Mouse (Mus musculus) neural tube, embryonic 14.5 days (tissue): ENCODE measurements at regions not wholly inside any gene's neighbourhood (a gene's known extent, or its start where the extent isn't known, plus 50 kb on each side); places are given as distances from the start of the nearest gene placed in this dataset.
A peak's percentile ranks its signal among the peaks of the same experiment; 100 is the strongest.

Source experiments
- ATAC-seq: fragments of 200-750 bp; cut with Nextera tagmentation; 2 replicates; pipeline ENCODE4 v1.8.0; 2017; ENCODE audit warnings: low read depth, mild to moderate bottlenecking, moderate TSS enrichment, moderate library complexity
- H3K27ac ChIP-seq: fragments of 300-500 bp; sonication (generic); 2 replicates; pipeline ENCODE4 v1.5.1; 2014; ENCODE audit warnings: low read depth, mild to moderate bottlenecking, control low read depth, low read length, moderate library complexity, mixed read lengths
- H3K27me3 ChIP-seq: fragments of 300-500 bp; sonication (generic); 2 replicates; pipeline ENCODE4 v1.6.1; 2014; ENCODE audit warnings: low read length; ENCODE audit not compliant: control insufficient read depth, insufficient read depth
- H3K36me3 ChIP-seq: fragments of 300-500 bp; sonication (generic); 2 replicates; pipeline ENCODE4 v1.6.1; 2014; ENCODE audit warnings: low read length, mixed read lengths; ENCODE audit not compliant: control insufficient read depth, insufficient read depth
- H3K4me1 ChIP-seq: fragments of 300-500 bp; sonication (generic); 2 replicates; pipeline ENCODE4 v1.6.1; 2014; ENCODE audit warnings: low read length; ENCODE audit not compliant: control insufficient read depth, insufficient read depth
- H3K4me2 ChIP-seq: fragments of 300-500 bp; sonication (generic); 2 replicates; pipeline ENCODE4 v1.6.1; 2014; ENCODE audit warnings: mild to moderate bottlenecking, low read depth, low read length, control low read depth
- H3K4me3 ChIP-seq: fragments of 300-500 bp; sonication (generic); 2 replicates; pipeline ENCODE4 v1.5.1; 2014; ENCODE audit warnings: low read depth, low read length, control low read depth, mixed read lengths
- H3K9ac ChIP-seq: fragments of 300-500 bp; sonication (generic); replicated peaks from 2 replicates; pipeline ENCODE4 v1.6.1; 2014; ENCODE audit warnings: low read depth, mild to moderate bottlenecking, control low read depth, low read length, mixed read lengths
- H3K9me3 ChIP-seq: fragments of 300-500 bp; sonication (generic); 2 replicates; pipeline ENCODE4 v1.6.1; 2016; ENCODE audit warnings: low read length; ENCODE audit not compliant: control insufficient read depth
- WGBS: fragments of 180-500 bp; shearing (Covaris S2); extraction: QIAGEN DNeasy Blood & Tissue Kit; methylation state at CpG from one replicate; pipeline ENCODE4 v1.1.7; 2014; 5-methylcytosine and 5-hydroxymethylcytosine counted together

DNA sequence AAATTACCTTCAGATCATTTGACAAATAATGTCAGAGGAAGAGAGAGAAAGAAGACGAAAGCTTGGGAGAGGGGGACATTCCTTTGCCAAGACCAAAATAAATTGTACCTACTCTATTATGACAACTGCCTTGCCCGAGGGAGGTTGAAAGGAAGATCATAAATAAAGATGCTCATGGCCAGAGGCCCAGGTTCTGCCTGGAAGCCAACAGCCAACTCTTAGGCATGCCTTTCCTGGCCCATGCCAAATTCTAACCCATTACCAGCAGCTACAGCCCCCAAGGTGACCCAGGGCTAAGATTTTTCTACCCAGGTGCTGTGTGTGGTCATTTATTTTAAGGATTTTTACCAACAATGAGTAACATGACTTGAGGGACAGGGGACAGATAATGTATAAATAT lies 54.9 kb downstream of the Cbln1 start:
- H3K4me3 ChIP-seq: no peak overlapping the region
- no peak overlapping the region for H3K9ac ChIP-seq
- H3K27ac ChIP-seq: no peak overlapping the region
- H3K9me3 ChIP-seq: no peaks in the 10 kb centered on the region
- 61% methylated on average over 2 of the region's 2 CpGs for WGBS
- ATAC-seq: no peak
- H3K4me1 ChIP-seq: no peaks in the 10 kb centered on the region
- no peaks in the 10 kb centered on the region for H3K36me3 ChIP-seq
- no peak overlapping the region for H3K4me2 ChIP-seq
- H3K27me3 ChIP-seq: no peaks in the 10 kb centered on the region

DNA sequence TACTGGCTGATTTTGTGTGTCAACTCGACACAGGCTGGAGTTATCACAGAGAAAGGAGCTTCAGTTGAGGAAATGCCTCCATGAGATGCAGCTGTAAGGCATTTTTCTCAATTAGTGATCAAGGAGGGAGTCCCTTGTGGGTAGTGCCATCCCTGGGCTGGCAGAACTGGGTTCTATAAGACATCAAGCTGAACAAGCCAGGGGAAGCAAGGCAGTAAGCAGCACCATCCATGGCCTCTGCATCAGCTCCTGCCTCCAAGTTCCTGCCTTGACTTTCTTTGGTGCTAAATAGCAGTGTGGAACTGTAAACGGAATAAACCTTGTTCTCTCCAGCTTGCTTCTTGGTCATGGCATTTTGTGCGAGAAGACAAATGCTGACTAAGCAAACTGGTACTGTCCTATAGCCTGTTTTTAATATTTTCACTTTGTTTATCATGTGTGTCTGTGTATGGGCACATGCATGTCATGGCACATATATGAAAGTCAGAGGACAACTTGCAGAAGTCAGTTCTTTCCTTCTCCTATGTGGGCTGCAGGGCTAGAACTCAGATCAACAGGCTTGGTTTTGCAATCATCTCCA lies 57.3 kb downstream of the Cbln1 start:
- H3K27me3 ChIP-seq: no peaks in the 10 kb centered on the region
- H3K36me3 ChIP-seq: no peaks in the 10 kb centered on the region
- no peak overlapping the region for H3K9ac ChIP-seq
- H3K4me2 ChIP-seq: no peak overlapping the region
- 82% methylated on average over 3 of the region's 3 CpGs for WGBS
- H3K27ac ChIP-seq: no peak overlapping the region
- H3K9me3 ChIP-seq: no peaks in the 10 kb centered on the region
- no peak for ATAC-seq
- H3K4me3 ChIP-seq: no peak overlapping the region
- H3K4me1 ChIP-seq: no peaks in the 10 kb centered on the region

DNA sequence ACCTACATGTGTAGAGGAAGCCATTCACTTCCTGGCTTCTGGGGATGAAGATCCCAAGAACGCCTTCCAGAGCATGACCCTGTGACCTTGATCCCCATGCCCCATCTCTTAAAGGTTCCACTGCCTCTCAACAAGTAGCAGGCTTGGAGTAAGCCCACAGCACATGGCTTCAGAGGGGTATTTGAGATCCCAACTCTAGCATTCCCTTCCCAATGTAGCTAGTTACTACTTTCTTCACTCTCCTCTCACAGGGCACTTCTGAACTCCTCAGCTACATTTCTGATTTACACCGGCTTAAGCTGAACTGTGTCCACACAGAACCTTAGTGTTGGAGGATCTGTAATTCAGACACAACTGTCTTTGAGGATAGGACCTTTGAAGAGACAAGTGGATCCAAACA lies 83.4 kb downstream of the Cbln1 start:
- no peak overlapping the region for H3K4me2 ChIP-seq
- WGBS: 84% methylated on average over 2 of the region's 2 CpGs
- H3K27me3 ChIP-seq: no peaks in the 10 kb centered on the region
- no peak overlapping the region for H3K27ac ChIP-seq
- no peaks in the 10 kb centered on the region for H3K9me3 ChIP-seq
- H3K4me3 ChIP-seq: no peak overlapping the region
- H3K4me1 ChIP-seq: no peaks in the 10 kb centered on the region
- no peak for ATAC-seq
- H3K9ac ChIP-seq: no peak overlapping the region
- no peaks in the 10 kb centered on the region for H3K36me3 ChIP-seq

DNA sequence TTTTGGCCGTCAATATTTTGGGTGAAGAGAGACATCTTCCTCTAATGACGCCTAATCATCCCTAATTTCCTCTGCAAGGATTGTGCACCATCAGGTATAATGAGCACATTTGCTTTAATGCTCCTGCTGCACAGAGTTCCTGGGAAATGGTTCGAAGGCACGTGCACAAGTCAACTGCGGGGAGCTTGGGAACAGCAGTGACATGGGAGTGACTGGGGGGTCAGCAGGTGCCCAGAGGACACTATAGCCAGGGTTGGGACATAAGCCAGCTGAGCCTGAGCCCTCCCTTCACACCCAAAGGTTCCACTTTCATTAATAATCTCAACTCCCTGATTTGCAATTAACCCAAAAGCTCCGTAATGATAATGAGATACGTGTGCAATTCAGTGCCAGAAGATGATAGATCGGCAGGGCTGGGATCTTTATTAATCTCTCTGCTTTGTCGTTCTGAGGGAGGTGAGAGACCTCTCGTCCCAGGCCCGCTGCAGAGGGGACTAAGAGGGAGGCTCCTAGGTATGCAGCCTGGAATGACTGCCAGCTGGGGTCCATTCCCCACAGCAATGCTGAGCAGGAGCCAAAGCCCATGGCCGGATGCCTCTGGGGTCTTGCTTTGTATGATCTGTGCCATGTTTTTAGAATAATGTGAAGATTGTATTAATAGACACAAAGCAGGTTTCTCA lies 88.7 kb downstream of the Cbln1 start:
- WGBS: 32% methylated on average over 12 of the region's 12 CpGs
- Histone ChIP-seq H3K36me3 (no peaks in the 10 kb centered on the region), H3K4me2 (no peak overlapping the region), H3K27ac (peak overlapping the region; percentile 57; the same call in 1 of the 2 replicates), H3K9me3 (no peaks in the 10 kb centered on the region), H3K27me3 (no peaks in the 10 kb centered on the region), H3K4me1 (no peaks in the 10 kb centered on the region), H3K9ac (no peak overlapping the region), H3K4me3 (no peak overlapping the region)
- ATAC-seq: peak; percentile 34; the same call in 1 of the 2 replicates

- H3K27ac ChIP-seq: no peak overlapping the region
- no peaks in the 10 kb centered on the region for H3K9me3 ChIP-seq
- 75% methylated on average over 5 of the region's 5 CpGs for WGBS
- H3K4me1 ChIP-seq: no peaks in the 10 kb centered on the region
- H3K4me2 ChIP-seq: no peak overlapping the region
- no peak overlapping the region for H3K9ac ChIP-seq
- no peaks in the 10 kb centered on the region for H3K27me3 ChIP-seq
- no peak for ATAC-seq
- no peak overlapping the region for H3K4me3 ChIP-seq
- H3K36me3 ChIP-seq: no peaks in the 10 kb centered on the region
These were observed 90.1 kb downstream of the Cbln1 start for GRCm38 (mm10) chr8:87382311-87382710.

DNA sequence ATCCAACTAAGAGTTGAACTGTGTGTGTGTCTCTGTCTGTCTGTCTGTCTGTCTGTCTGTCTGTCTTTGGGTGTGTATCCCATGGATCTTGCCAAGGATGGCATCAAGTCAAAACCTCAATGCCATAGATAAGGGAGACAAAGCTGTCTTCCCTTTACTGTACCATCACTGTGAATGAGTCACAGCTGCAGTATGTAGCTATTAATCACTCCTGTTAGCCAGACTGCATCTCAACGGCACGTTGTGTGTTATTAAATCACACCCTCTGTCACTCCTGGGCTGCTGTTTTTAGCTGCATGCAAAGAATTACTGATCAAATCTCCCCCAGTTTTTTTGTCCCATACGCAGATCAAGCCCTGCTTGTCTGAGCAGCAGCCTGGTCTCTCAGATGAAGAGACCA lies 91.6 kb downstream of the Cbln1 start:
- WGBS: 34% methylated on average over 3 of the region's 3 CpGs
- Histone ChIP-seq H3K4me3 (no peak overlapping the region), H3K9ac (no peak overlapping the region), H3K36me3 (no peaks in the 10 kb centered on the region), H3K4me2 (no peak overlapping the region), H3K27ac (no peak overlapping the region), H3K27me3 (no peaks in the 10 kb centered on the region), H3K4me1 (no peaks in the 10 kb centered on the region), H3K9me3 (no peaks in the 10 kb centered on the region)
- ATAC-seq: no peak

GRCm38 (mm10) chr8:87379296-87379695 lies 93.1 kb downstream of the Cbln1 start:
- no peak overlapping the region for H3K4me2 ChIP-seq
- no peaks in the 10 kb centered on the region for H3K36me3 ChIP-seq
- 93% methylated on average over 8 of the region's 8 CpGs for WGBS
- ATAC-seq: no peak
- peaks cover 3% of the 10 kb centered on the region; the same call in 1 of the 2 replicates for H3K4me1 ChIP-seq
- H3K27me3 ChIP-seq: no peaks in the 10 kb centered on the region
- H3K9ac ChIP-seq: no peak overlapping the region
- H3K9me3 ChIP-seq: no peaks in the 10 kb centered on the region
- no peak overlapping the region for H3K27ac ChIP-seq
- no peak overlapping the region for H3K4me3 ChIP-seq

GRCm38 (mm10) chr8:87374044-87374443 lies 98.4 kb downstream of the Cbln1 start:
- Histone ChIP-seq H3K9me3 (no peaks in the 10 kb centered on the region), H3K4me1 (peaks cover 10% of the 10 kb centered on the region), H3K4me3 (no peak overlapping the region), H3K27ac (no peak overlapping the region), H3K9ac (no peak overlapping the region), H3K36me3 (no peaks in the 10 kb centered on the region), H3K4me2 (no peak overlapping the region), H3K27me3 (no peaks in the 10 kb centered on the region)
- 21% methylated on average over 6 of the region's 6 CpGs for WGBS
- no peak for ATAC-seq

- Histone ChIP-seq H3K4me3 (no peak overlapping the region), H3K4me1 (peaks cover 10% of the 10 kb centered on the region), H3K9ac (no peak overlapping the region), H3K27me3 (no peaks in the 10 kb centered on the region), H3K4me2 (no peak overlapping the region), H3K27ac (no peak overlapping the region), H3K9me3 (no peaks in the 10 kb centered on the region), H3K36me3 (no peaks in the 10 kb centered on the region)
- 12% methylated on average over 6 of the region's 6 CpGs for WGBS
- no peak for ATAC-seq
These were observed 98.9 kb downstream of the Cbln1 start for GRCm38 (mm10) chr8:87373535-87373934.
